Mouse (Mus musculus) hindbrain, embryonic 12.5 days (tissue): Measurements from ENCODE around the gene Bub3. TPM values are rescaled to one million over a fixed set of nuclear protein-coding genes. Genes with fewer than 3 reads are reported as not detected.

Experiments
- ATAC-seq: fragments of 200-750 bp; cut with Nextera tagmentation; 2 replicates; pipeline ENCODE4 v1.8.0; 2017; ENCODE audit warnings: moderate TSS enrichment; ENCODE audit not compliant: low FRiP score
- H3K27ac ChIP-seq: fragments of 300-500 bp; sonication (generic); 2 replicates; pipeline ENCODE4 v1.5.1; 2016; ENCODE audit warnings: mild to moderate bottlenecking
- H3K27me3 ChIP-seq: fragments of 300-500 bp; sonication (generic); 2 replicates; pipeline ENCODE4 v1.6.1; 2016; ENCODE audit warnings: mild to moderate bottlenecking
- H3K36me3 ChIP-seq: fragments of 300-500 bp; sonication (generic); 2 replicates; pipeline ENCODE4 v1.6.1; 2016; ENCODE audit warnings: mild to moderate bottlenecking
- H3K4me1 ChIP-seq: fragments of 300-500 bp; sonication (generic); 2 replicates; pipeline ENCODE4 v1.6.1; 2016
- H3K4me2 ChIP-seq: fragments of 300-500 bp; sonication (generic); replicated peaks from 2 replicates; pipeline ENCODE4 v1.6.1; 2016; ENCODE audit warnings: mild to moderate bottlenecking
- H3K4me3 ChIP-seq: fragments of 300-500 bp; sonication (generic); 2 replicates; pipeline ENCODE4 v1.5.1; 2016; ENCODE audit warnings: mild to moderate bottlenecking
- H3K9ac ChIP-seq: fragments of 300-500 bp; sonication (generic); 2 replicates; pipeline ENCODE4 v1.6.1; 2016; ENCODE audit warnings: mild to moderate bottlenecking, moderate library complexity
- H3K9me3 ChIP-seq: fragments of 300-500 bp; sonication (generic); replicated peaks from 2 replicates; pipeline ENCODE4 v1.6.1; 2016; ENCODE audit warnings: mild to moderate bottlenecking
- WGBS: fragments of 180-500 bp; shearing (Covaris S2); methylation state at CpG from one replicate; pipeline ENCODE4 v1.1.7; 2016; 5-methylcytosine and 5-hydroxymethylcytosine counted together
- polyA plus RNA-seq: library from polyadenylated mRNA; unstranded; fragments of >200 nt; fragmentation: Nextera tagmentation; extraction: Ambion mirVana; gene quantifications from 2 replicates; pipeline ENCODE4 v1.2.1, GENCODE M21; 2016

The Bub3 gene
- 217 and 220 TPM in 2 replicates for polyA plus RNA-seq

- Histone ChIP-seq H3K9me3 (no peaks in the 10 kb centered on the region), H3K27me3 (peaks cover 41% of the 10 kb centered on the region), H3K9ac (peak within 1 kb of the TSS; percentile 86), H3K27ac (peak within 1 kb of the TSS; percentile 91), H3K36me3 (peaks cover 25% of the 10 kb centered on the region; the same call in 1 of the 2 replicates), H3K4me3 (peak within 1 kb of the TSS; percentile 78), H3K4me1 (peaks cover 34% of the 10 kb centered on the region), H3K4me2 (peak within 1 kb of the TSS; percentile 72)
- ATAC-seq, result peak; percentile 91
- under 1% methylated on average over 44 of the region's 51 CpGs for WGBS
These were observed at the start of gene Bub3 for GRCm38 (mm10) chr7:131559986-131560696. Gene Bub3, plus strand, starts transcription at chr7:131560222.

GRCm38 (mm10) chr7:131539979-131540378, 20.0 kb upstream of the Bub3 start:
- no peak for ATAC-seq
- Histone ChIP-seq H3K4me3 (0 out of 2 replicates have a peak overlapping the region, but pooled peaks have one; percentile 1), H3K4me1 (peaks cover 27% of the 10 kb centered on the region), H3K9ac (no peak overlapping the region), H3K27ac (no peak overlapping the region), H3K36me3 (no peaks in the 10 kb centered on the region), H3K9me3 (no peaks in the 10 kb centered on the region), H3K27me3 (peaks cover 82% of the 10 kb centered on the region), H3K4me2 (no peak overlapping the region)
- WGBS, result 2% methylated on average over 7 of the region's 7 CpGs

GRCm38 (mm10) chr7:131541184-131542114, 18.6 kb upstream of the Bub3 start:
- 0 out of 2 replicates have a peak overlapping the region, but pooled peaks have one; percentile 50 for H3K9ac ChIP-seq
- H3K27me3 ChIP-seq, result peaks cover 97% of the 10 kb centered on the region
- peak overlapping the region; percentile 63 for H3K4me2 ChIP-seq
- peak overlapping the region; percentile 35 for H3K4me3 ChIP-seq
- H3K36me3 ChIP-seq, result no peaks in the 10 kb centered on the region
- WGBS, result 1% methylated on average over 41 of the region's 41 CpGs
- peaks cover 27% of the 10 kb centered on the region for H3K4me1 ChIP-seq
- H3K9me3 ChIP-seq, result no peaks in the 10 kb centered on the region
- no peak overlapping the region for H3K27ac ChIP-seq
- no peak for ATAC-seq

GRCm38 (mm10) chr7:131542115-131542871, 17.7 kb upstream of the Bub3 start, which contains the start of gene Hmx3:
Gene Hmx3, plus strand, starts transcription at chr7:131542867.
- peak within 1 kb of the TSS; percentile 63 for H3K4me2 ChIP-seq
- peak; percentile 66 for ATAC-seq
- peak within 1 kb of the TSS; percentile 50 for H3K9ac ChIP-seq
- no peaks in the 10 kb centered on the region for H3K9me3 ChIP-seq
- H3K36me3 ChIP-seq, result no peaks in the 10 kb centered on the region
- H3K27ac ChIP-seq, result peak within 1 kb of the TSS; percentile 68
- H3K4me1 ChIP-seq, result peaks cover 27% of the 10 kb centered on the region
- H3K27me3 ChIP-seq, result peaks cover 97% of the 10 kb centered on the region
- under 1% methylated on average over 64 of the region's 65 CpGs for WGBS
- H3K4me3 ChIP-seq, result peak within 1 kb of the TSS; percentile 35

- under 1% methylated on average over 40 of the region's 71 CpGs for WGBS
- peaks cover 97% of the 10 kb centered on the region for H3K27me3 ChIP-seq
- no peaks in the 10 kb centered on the region for H3K9me3 ChIP-seq
- peak overlapping the region; percentile 63 for H3K4me2 ChIP-seq
- no peaks in the 10 kb centered on the region for H3K36me3 ChIP-seq
- peak; percentile 29; the same call in 1 of the 2 replicates for ATAC-seq
- peak overlapping the region; percentile 50 for H3K9ac ChIP-seq
- H3K27ac ChIP-seq, result peak overlapping the region; percentile 68
- peak overlapping the region; percentile 35 for H3K4me3 ChIP-seq
- H3K4me1 ChIP-seq, result peaks cover 27% of the 10 kb centered on the region
These were observed 17.0 kb upstream of the Bub3 start for GRCm38 (mm10) chr7:131542872-131543622.

- Histone ChIP-seq H3K27ac (peak overlapping the region; percentile 68), H3K36me3 (no peaks in the 10 kb centered on the region), H3K4me2 (peak overlapping the region; percentile 63), H3K4me3 (peak overlapping the region; percentile 35), H3K27me3 (peaks cover 97% of the 10 kb centered on the region), H3K9ac (peak overlapping the region; percentile 50), H3K9me3 (no peaks in the 10 kb centered on the region), H3K4me1 (peaks cover 27% of the 10 kb centered on the region)
- WGBS, result under 1% methylated on average over 75 of the region's 75 CpGs
- ATAC-seq, result 0 out of 2 replicates have a peak, but pooled peaks have one; percentile 39
These were observed 16.2 kb upstream of the Bub3 start for GRCm38 (mm10) chr7:131543623-131544481.

GRCm38 (mm10) chr7:131544871-131545270, 15.2 kb upstream of the Bub3 start:
- H3K9ac ChIP-seq, result no peak overlapping the region
- H3K9me3 ChIP-seq, result no peaks in the 10 kb centered on the region
- no peak for ATAC-seq
- peaks cover 97% of the 10 kb centered on the region for H3K27me3 ChIP-seq
- H3K4me1 ChIP-seq, result peaks cover 27% of the 10 kb centered on the region
- H3K4me2 ChIP-seq, result no peak overlapping the region
- H3K36me3 ChIP-seq, result no peaks in the 10 kb centered on the region
- no peak overlapping the region for H3K27ac ChIP-seq
- H3K4me3 ChIP-seq, result peak overlapping the region; percentile 35; the same call in 1 of the 2 replicates
- WGBS, result 0% methylated on average over 5 of the region's 5 CpGs

- under 1% methylated on average over 13 of the region's 13 CpGs for WGBS
- H3K4me2 ChIP-seq, result peak overlapping the region; percentile 11; the same call in 1 of the 2 replicates
- no peak for ATAC-seq
These were observed 14.2 kb upstream of the Bub3 start for GRCm38 (mm10) chr7:131545701-131546385.

GRCm38 (mm10) chr7:131546423-131546822, 13.6 kb upstream of the Bub3 start:
- Histone ChIP-seq H3K4me1 (peaks cover 27% of the 10 kb centered on the region), H3K27ac (0 out of 2 replicates have a peak overlapping the region, but pooled peaks have one; percentile 8), H3K36me3 (no peaks in the 10 kb centered on the region), H3K9ac (no peak overlapping the region), H3K4me3 (peak overlapping the region; percentile 2; the same call in 1 of the 2 replicates), H3K9me3 (no peaks in the 10 kb centered on the region), H3K27me3 (peaks cover 98% of the 10 kb centered on the region), H3K4me2 (peak overlapping the region; percentile 11; the same call in 1 of the 2 replicates)
- 3% methylated on average over 2 of the region's 2 CpGs for WGBS
- no peak for ATAC-seq

More at GRCm38 (mm10) chr7:131545701-131546385, 14.2 kb upstream of the Bub3 start:
- H3K4me3 ChIP-seq, result peak overlapping the region; percentile 2
- no peaks in the 10 kb centered on the region for H3K9me3 ChIP-seq
- H3K27ac ChIP-seq, result 0 out of 2 replicates have a peak overlapping the region, but pooled peaks have one; percentile 8
- peaks cover 98% of the 10 kb centered on the region for H3K27me3 ChIP-seq
- H3K36me3 ChIP-seq, result no peaks in the 10 kb centered on the region
- H3K9ac ChIP-seq, result no peak overlapping the region
- H3K4me1 ChIP-seq, result peaks cover 27% of the 10 kb centered on the region

GRCm38 (mm10) chr7:131547481-131547880, 12.5 kb upstream of the Bub3 start:
- H3K9me3 ChIP-seq, result no peaks in the 10 kb centered on the region
- no peak overlapping the region for H3K9ac ChIP-seq
- no peak overlapping the region for H3K27ac ChIP-seq
- no peak overlapping the region for H3K4me3 ChIP-seq
- no peaks in the 10 kb centered on the region for H3K36me3 ChIP-seq
- H3K4me2 ChIP-seq, result no peak overlapping the region
- WGBS, result 3% methylated on average over 5 of the region's 5 CpGs
- H3K27me3 ChIP-seq, result peaks cover 98% of the 10 kb centered on the region
- peaks cover 22% of the 10 kb centered on the region for H3K4me1 ChIP-seq
- ATAC-seq, result no peak
